Mouse (Mus musculus): Measurements from ENCODE around the gene Ano6.

DNA sequence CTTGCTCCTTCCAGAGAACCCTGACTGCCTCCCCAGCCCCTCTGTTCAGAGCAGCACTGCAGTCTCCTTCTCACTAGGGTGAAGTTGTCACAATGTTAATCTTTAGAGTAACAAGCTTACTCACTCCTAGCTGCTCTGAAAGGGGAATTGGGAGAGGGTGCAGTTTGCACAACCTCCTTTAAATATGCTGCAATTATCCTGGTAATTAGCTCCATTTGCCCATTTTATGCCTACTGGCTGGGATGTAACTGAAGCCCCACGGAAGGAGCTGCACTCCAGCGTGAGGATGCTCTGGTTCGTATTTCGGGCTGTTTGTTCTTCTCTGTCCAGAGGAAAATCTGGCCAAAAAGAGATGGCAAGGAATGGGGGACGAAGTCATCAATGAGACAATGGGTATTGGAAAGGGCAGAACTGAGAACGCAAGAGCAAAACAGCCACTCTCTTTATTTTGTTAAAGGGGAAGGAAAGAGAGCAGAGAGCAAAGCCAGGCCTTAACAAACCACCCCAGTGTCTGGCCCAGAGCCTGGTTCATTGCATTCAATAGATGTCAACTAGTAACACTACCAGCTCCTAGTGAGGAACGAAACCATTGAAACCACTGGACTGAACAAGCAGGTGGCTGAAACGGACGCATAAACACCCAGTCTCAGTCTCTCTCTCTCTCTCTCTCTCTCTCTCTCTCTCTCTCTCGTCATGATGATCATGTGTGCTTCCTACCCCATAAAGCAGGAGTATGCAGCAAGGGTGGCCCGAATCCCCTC is 45.1 kb upstream of the Ano6 start:
- TF ChIP-seq POLR2A (IDR thresholded peaks at IDR 0.05; ENCODE audit: borderline replicate concordance, low read depth, low read length) (no peak), CTCF (IDR thresholded peaks at IDR 0.05; ENCODE audit: low read depth, low read length) (no peak)
